Mouse (Mus musculus) lung, embryonic 15.5 days (tissue): ENCODE results near the gene Tmigd3. TPM values are rescaled to one million over a fixed set of nuclear protein-coding genes. Genes with fewer than 3 reads are reported as not detected.
A peak's percentile ranks its signal among the peaks of the same experiment; 100 is the strongest.

Source experiments
- ATAC-seq: fragments of 200-750 bp; cut with Nextera tagmentation; 2 replicates; pipeline ENCODE4 v1.8.0; 2017; ENCODE audit warnings: moderate number of reproducible peaks, borderline replicate concordance; ENCODE audit not compliant: low FRiP score, low TSS enrichment; ENCODE audit errors: extremely low read depth
- H3K27ac ChIP-seq: fragments of 300-500 bp; sonication (generic); 2 replicates; pipeline ENCODE4 v1.5.1; 2015; ENCODE audit warnings: moderate library complexity, mild to moderate bottlenecking, inconsistent platforms
- H3K27me3 ChIP-seq: fragments of 300-500 bp; sonication (generic); 2 replicates; pipeline ENCODE4 v1.6.1; 2015; ENCODE audit warnings: inconsistent platforms
- H3K36me3 ChIP-seq: fragments of 300-500 bp; sonication (generic); 2 replicates; pipeline ENCODE4 v1.6.1; 2015; ENCODE audit warnings: inconsistent platforms
- H3K4me1 ChIP-seq: fragments of 300-500 bp; sonication (generic); 2 replicates; pipeline ENCODE4 v1.6.1; 2015; ENCODE audit warnings: inconsistent platforms
- H3K4me2 ChIP-seq: fragments of 300-500 bp; sonication (generic); 2 replicates; pipeline ENCODE4 v1.6.1; 2015; ENCODE audit warnings: inconsistent platforms, mild to moderate bottlenecking, moderate library complexity
- H3K4me3 ChIP-seq: fragments of 300-500 bp; sonication (generic); 2 replicates; pipeline ENCODE4 v1.5.1; 2015; ENCODE audit warnings: mild to moderate bottlenecking, inconsistent platforms
- H3K9ac ChIP-seq: fragments of 300-500 bp; sonication (generic); 2 replicates; pipeline ENCODE4 v1.6.1; 2015; ENCODE audit warnings: inconsistent platforms
- H3K9me3 ChIP-seq: fragments of 300-500 bp; sonication (generic); 2 replicates; pipeline ENCODE4 v1.6.1; 2016; ENCODE audit warnings: inconsistent platforms
- WGBS: fragments of 180-500 bp; shearing (Covaris S2); methylation state at CpG from one replicate; pipeline ENCODE4 v1.1.7; 2015; 5-methylcytosine and 5-hydroxymethylcytosine counted together
- polyA plus RNA-seq: library from polyadenylated mRNA; unstranded; fragments of >200 nt; fragmentation: Nextera tagmentation; extraction: Ambion mirVana; gene quantifications from 2 replicates; pipeline ENCODE4 v1.2.1, GENCODE M21; 2015

Gene Tmigd3
- polyA plus RNA-seq, 1 experiment from 2014 or later: 0.47 TPM

DNA sequence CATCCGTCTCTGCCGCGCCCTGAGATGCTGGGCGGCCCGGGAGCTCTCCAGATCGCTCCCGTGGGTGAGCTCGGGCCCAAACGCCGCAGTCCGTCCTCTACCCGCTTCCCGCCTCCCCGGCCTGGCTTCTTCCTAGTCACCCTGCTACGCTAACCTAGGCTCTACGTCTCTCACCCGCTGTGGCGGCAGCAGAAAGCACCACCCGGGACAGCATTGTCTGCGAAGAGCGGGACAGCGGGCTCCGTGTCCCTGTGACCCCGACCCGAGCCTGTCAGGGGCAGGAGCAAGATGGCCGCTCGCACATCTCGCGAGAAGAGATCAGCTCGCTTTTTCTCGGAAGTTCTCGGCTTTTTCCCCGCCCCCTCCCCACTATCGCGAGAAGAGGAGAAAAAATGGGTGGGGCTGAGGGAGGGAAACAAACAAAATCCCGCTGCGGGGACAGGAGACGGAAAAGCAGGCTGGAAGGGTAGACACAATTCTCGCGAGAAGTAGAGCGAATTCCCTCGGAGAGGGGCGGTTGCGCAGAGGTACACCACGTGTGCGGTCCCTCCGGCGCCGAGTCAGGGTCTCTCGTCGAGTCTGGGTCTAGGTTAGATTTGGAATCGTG lies 88.4 kb downstream of the Tmigd3 start, which contains the start of gene Wdr77:
Gene Wdr77, plus strand, starts transcription at position 396 of the 607 bp plus-strand sequence.
- H3K27me3 ChIP-seq: no peaks in the 10 kb centered on the region
- H3K9me3 ChIP-seq: no peaks in the 10 kb centered on the region
- H3K9ac ChIP-seq: peak within 1 kb of the TSS; percentile 99
- H3K36me3 ChIP-seq: peaks cover 45% of the 10 kb centered on the region
- H3K27ac ChIP-seq: peak within 1 kb of the TSS; percentile 87
- peak within 1 kb of the TSS; percentile 82 for H3K4me3 ChIP-seq
- under 1% methylated on average over 52 of the region's 52 CpGs for WGBS
- peaks cover 24% of the 10 kb centered on the region for H3K4me1 ChIP-seq
- ATAC-seq: peak; percentile 98
- peak within 1 kb of the TSS; percentile 72 for H3K4me2 ChIP-seq

DNA sequence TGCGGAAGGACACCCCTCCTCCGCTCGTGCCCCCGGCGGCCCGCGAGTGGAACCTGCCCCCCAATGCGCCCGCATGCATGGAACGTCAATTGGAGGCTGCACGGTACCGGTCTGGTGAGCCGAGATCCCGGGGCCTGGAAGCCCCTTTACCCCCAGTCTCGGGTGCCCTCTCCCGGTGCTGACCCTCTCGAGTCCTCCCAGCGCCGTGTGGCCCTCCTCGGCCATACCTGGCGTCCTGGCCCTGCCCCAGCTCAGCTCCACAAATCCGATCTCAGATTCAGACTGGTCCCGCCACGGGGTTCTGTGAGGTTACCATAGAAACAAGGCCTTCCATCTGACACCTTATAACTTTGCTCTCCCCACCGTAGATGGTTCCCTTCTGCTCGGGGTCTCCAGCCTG lies 88.9 kb downstream of the Tmigd3 start:
- Histone ChIP-seq H3K4me3 (peak overlapping the region; percentile 82), H3K4me2 (peak overlapping the region; percentile 72)
- ATAC-seq: peak; percentile 66

DNA sequence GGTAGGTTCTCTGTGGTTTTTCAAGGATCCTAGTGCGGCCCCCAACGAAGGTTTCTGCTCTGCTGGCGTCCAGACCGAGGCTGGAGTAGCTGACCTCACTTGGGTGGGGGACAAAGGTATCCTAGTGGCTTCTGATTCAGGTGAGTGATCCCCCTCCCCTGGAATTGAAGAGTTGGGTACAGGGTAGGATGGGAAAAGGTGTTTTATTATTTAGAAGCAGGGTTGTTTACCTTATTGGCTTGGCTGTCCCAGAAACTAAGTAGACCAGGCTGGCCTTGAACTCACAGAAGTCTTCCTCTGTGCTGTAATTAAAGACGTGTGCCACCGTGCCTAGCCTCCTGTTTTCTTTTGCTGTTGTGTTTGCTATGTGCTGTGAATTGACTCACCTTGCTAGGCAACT lies 89.3 kb downstream of the Tmigd3 start, which contains the start of gene Atp5f1:
Gene Atp5f1, minus strand, starts transcription at position 101 of the 400 bp plus-strand sequence.
- Histone ChIP-seq H3K4me3 (peak within 1 kb of the TSS; percentile 82), H3K4me2 (peak within 1 kb of the TSS; percentile 72), H3K9me3 (no peaks in the 10 kb centered on the region), H3K36me3 (peaks cover 47% of the 10 kb centered on the region), H3K9ac (peak within 1 kb of the TSS; percentile 99), H3K27me3 (no peaks in the 10 kb centered on the region), H3K4me1 (peaks cover 24% of the 10 kb centered on the region), H3K27ac (peak within 1 kb of the TSS; percentile 87)
- 4% methylated on average over 6 of the region's 6 CpGs for WGBS
- ATAC-seq: no peak

More for the DNA sequence above, 88.9 kb downstream of the Tmigd3 start:
- peaks cover 24% of the 10 kb centered on the region for H3K4me1 ChIP-seq
- no peaks in the 10 kb centered on the region for H3K27me3 ChIP-seq
- no peaks in the 10 kb centered on the region for H3K9me3 ChIP-seq
- under 1% methylated on average over 26 of the region's 26 CpGs for WGBS
- H3K36me3 ChIP-seq: peaks cover 47% of the 10 kb centered on the region
- peak overlapping the region; percentile 93 for H3K9ac ChIP-seq
- peak overlapping the region; percentile 38 for H3K27ac ChIP-seq

DNA sequence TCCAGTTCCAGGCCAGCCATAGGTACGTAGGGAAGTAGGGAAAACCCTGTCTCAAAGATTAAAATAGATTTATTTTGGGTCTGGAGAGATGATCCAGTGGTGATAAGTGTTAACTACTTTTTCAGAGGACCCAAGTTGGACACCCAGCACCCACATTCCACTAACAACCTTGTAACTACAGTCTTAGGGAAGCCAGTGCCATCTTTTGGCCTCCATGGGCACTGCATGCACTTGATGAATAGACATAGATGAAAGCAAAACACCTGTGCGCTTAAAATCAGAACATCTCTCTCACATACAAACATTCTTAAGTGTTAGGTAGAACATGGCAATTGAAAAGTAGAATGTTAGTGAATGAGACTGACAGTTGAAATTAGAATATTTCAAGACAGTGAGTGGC lies 90.0 kb downstream of the Tmigd3 start:
- peak overlapping the region; percentile 72 for H3K4me2 ChIP-seq
- H3K27me3 ChIP-seq: no peaks in the 10 kb centered on the region
- ATAC-seq: no peak
- no peaks in the 10 kb centered on the region for H3K9me3 ChIP-seq
- H3K36me3 ChIP-seq: peaks cover 52% of the 10 kb centered on the region
- peaks cover 24% of the 10 kb centered on the region for H3K4me1 ChIP-seq
- WGBS: 92% methylated on average over 2 of the region's 2 CpGs
- H3K27ac ChIP-seq: no peak overlapping the region
- H3K9ac ChIP-seq: no peak overlapping the region
- peak overlapping the region; percentile 82 for H3K4me3 ChIP-seq

DNA sequence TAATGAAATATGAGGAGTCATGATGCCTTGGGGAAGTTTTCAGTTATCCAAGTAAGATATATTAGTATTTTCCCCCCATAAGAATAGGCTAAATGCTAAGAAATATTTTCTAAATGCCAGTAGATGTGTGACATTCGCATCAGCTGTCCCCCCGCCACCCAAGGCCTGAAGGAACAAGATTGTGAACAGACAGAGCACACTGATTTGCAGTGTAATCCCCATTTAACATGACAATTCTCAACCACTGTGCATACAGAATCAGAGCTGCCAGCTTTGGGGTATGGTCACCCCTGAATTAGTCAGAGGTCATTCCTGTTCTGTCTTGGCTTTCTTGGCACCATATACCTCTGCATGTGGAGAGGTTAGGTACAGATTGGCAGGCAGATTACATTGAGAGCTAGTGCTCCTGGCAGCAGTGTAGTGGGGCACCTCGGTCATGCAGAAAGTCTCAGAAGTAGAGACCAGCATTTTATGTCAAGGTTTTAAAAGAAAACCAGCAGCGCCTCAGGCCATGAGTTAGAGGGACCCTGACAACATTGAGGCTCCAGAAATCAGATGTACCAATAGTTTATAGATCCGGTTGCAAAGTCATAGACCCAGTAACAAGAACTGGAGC lies 101.2 kb downstream of the Tmigd3 start:
- no peaks in the 10 kb centered on the region for H3K4me1 ChIP-seq
- no peak for ATAC-seq
- WGBS: 77% methylated on average over 5 of the region's 5 CpGs
- H3K9me3 ChIP-seq: no peaks in the 10 kb centered on the region
- H3K27me3 ChIP-seq: no peaks in the 10 kb centered on the region
- no peak overlapping the region for H3K4me3 ChIP-seq
- no peak overlapping the region for H3K9ac ChIP-seq
- H3K36me3 ChIP-seq: peaks cover 33% of the 10 kb centered on the region
- H3K27ac ChIP-seq: no peak overlapping the region
- no peak overlapping the region for H3K4me2 ChIP-seq

DNA sequence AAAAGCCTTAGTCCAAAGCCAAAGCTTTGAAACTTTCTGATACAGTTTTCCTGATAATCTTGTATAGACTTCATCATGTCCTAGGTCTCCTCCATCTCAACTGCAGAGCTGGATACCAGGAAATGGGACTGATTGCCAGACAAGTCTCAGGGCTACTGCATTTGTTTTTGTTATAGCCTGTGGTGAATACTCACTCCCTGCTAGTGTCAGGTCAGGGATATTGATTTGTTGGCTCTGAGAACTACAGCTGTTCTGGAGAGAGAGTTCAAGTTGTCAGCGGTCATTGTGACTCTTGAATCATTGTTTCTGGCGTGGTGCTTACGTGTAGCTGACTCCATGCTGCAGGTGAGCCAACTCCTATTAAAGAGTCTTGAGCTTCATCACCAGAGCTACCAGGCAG lies 102.7 kb downstream of the Tmigd3 start, which contains the start of gene Ovgp1:
Gene Ovgp1, plus strand, starts transcription at position 301 of the 400 bp plus-strand sequence.
- WGBS: 74% methylated on average over 3 of the region's 3 CpGs
- Histone ChIP-seq H3K27ac (no peak within 1 kb of the TSS), H3K36me3 (peaks cover 19% of the 10 kb centered on the region), H3K4me1 (no peaks in the 10 kb centered on the region), H3K27me3 (no peaks in the 10 kb centered on the region), H3K4me3 (no peak within 1 kb of the TSS), H3K4me2 (no peak within 1 kb of the TSS), H3K9me3 (no peaks in the 10 kb centered on the region), H3K9ac (no peak within 1 kb of the TSS)
- ATAC-seq: no peak

Other genes starting within 250 kb of the Tmigd3 start
- gene Ddx20, start 183.3 kb upstream of the Tmigd3 start, polyA plus RNA-seq: 40.8 and 41.3 TPM in 2 replicates
- 2.6 TPM in 2 replicates for gene Inka2, start 166.3 kb upstream of the Tmigd3 start, polyA plus RNA-seq
- gene Rap1a, start 69.6 kb upstream of the Tmigd3 start, polyA plus RNA-seq: 122 and 125 TPM in 2 replicates
- gene Adora3, start within 50 bp of the Tmigd3 start, polyA plus RNA-seq: 0.14 and 0.21 TPM in 2 replicates
- gene I830077J02Rik, start 61.8 kb downstream of the Tmigd3 start, polyA plus RNA-seq: 0.82 and 0.93 TPM in 2 replicates
- 127 and 133 TPM in 2 replicates for gene Wdr77, start 88.5 kb downstream of the Tmigd3 start, polyA plus RNA-seq
- 463 and 467 TPM in 2 replicates for gene Atp5f1, start 89.2 kb downstream of the Tmigd3 start, polyA plus RNA-seq
- 1.3 and 1.7 TPM in 2 replicates for gene Ovgp1, start 102.8 kb downstream of the Tmigd3 start, polyA plus RNA-seq
- gene Pifo, start 143.7 kb downstream of the Tmigd3 start, polyA plus RNA-seq: 5.1 and 5.5 TPM in 2 replicates
- 0.19 and 0.21 TPM in 2 replicates for gene Chil5, start 161.9 kb downstream of the Tmigd3 start, polyA plus RNA-seq
- gene Chia1, start 242.3 kb downstream of the Tmigd3 start, polyA plus RNA-seq: 0.30 and 0.42 TPM in 2 replicates